ENCODE assay signal across 17 mouse cellular contexts in genomic region chr1:60656976-60657375, GRCm38 (mm10). TPM values are rescaled to one million over a fixed set of nuclear protein-coding genes. Genes with fewer than 3 reads are reported as not detected.
A peak's percentile ranks its signal among the peaks of the same experiment; 100 is the strongest.
DNase-seq lines count a peak whose midpoint lies in the region; ATAC-seq lines count a peak whose summit lies in the region.
"Had no signal": no experiment of that assay in that cellular context is flagged by ENCODE, and none has a peak within 500 bp of the region (broad histone marks: within the 10 kb centered on the region; RNA-seq: fewer than 3 reads in every experiment).

No protein-coding gene starts in this region.

- H3K27me3 ChIP-seq in kidney, embryonic 15.5 days, result no peaks in the 10 kb centered on the region
- H3K27me3 ChIP-seq in liver, embryonic 16.5 days (ENCODE audit: control insufficient read depth, insufficient read depth, low read depth, low read length), result no peaks in the 10 kb centered on the region
- H3K27me3 ChIP-seq: hindbrain, embryonic 12.5 days had no signal

- H3K9me3 ChIP-seq in kidney, embryonic 15.5 days (replicated peaks), result no peaks in the 10 kb centered on the region
- H3K9me3 ChIP-seq in liver, embryonic 16.5 days (replicated peaks; ENCODE audit: control insufficient read depth, low read length), result no peaks in the 10 kb centered on the region
- H3K9me3 ChIP-seq: embryonic facial prominence, embryonic 10.5 days; hindbrain, embryonic 12.5 days; midbrain, embryonic 10.5 days had no signal

- no peak overlapping the region for H3K27ac ChIP-seq in kidney, embryonic 15.5 days
- peak overlapping the region; percentile 39; the same call in 1 of the 2 replicates for H3K27ac ChIP-seq in liver, embryonic 16.5 days (ENCODE audit: low read length)
- H3K27ac ChIP-seq: embryonic facial prominence, embryonic 10.5 days; hindbrain, embryonic 12.5 days; kidney, postnatal 0 days; midbrain, embryonic 10.5 days; stomach, postnatal 0 days had no signal

- peaks cover 18% of the 10 kb centered on the region; the same call in 1 of the 2 replicates for H3K4me1 ChIP-seq in kidney, embryonic 15.5 days
- peaks cover 13% of the 10 kb centered on the region for H3K4me1 ChIP-seq in liver, embryonic 16.5 days (ENCODE audit: control insufficient read depth, low read depth, low read length)
- H3K4me1 ChIP-seq: hindbrain, embryonic 12.5 days had no signal

- ATAC-seq in kidney, embryonic 15.5 days (replicated peaks; ENCODE audit: low FRiP score), result no peak
- peak; percentile 44; the same call in 1 of the 2 replicates for ATAC-seq in liver, embryonic 16.5 days (ENCODE audit: low read depth)

- no peak overlapping the region for H3K4me2 ChIP-seq in kidney, embryonic 15.5 days
- no peak overlapping the region for H3K4me2 ChIP-seq in liver, embryonic 16.5 days (ENCODE audit: low read depth, low read length)
- H3K4me2 ChIP-seq: hindbrain, embryonic 12.5 days had no signal

- H3K9ac ChIP-seq in kidney, embryonic 15.5 days, result no peak overlapping the region
- no peak overlapping the region for H3K9ac ChIP-seq in liver, embryonic 16.5 days (ENCODE audit: low read depth, low read length)
- H3K9ac ChIP-seq: hindbrain, embryonic 12.5 days had no signal

- H3K4me3 ChIP-seq in kidney, embryonic 15.5 days (replicated peaks), result no peak overlapping the region
- no peak overlapping the region for H3K4me3 ChIP-seq in liver, embryonic 16.5 days (ENCODE audit: low read depth, low read length)
- H3K4me3 ChIP-seq: embryonic facial prominence, embryonic 10.5 days; hindbrain, embryonic 12.5 days; midbrain, embryonic 10.5 days had no signal

- no peaks in the 10 kb centered on the region for H3K36me3 ChIP-seq in kidney, embryonic 15.5 days
- H3K36me3 ChIP-seq in liver, embryonic 16.5 days (ENCODE audit: control insufficient read depth, insufficient read depth), result no peaks in the 10 kb centered on the region
- H3K36me3 ChIP-seq: embryonic facial prominence, embryonic 10.5 days; hindbrain, embryonic 12.5 days; midbrain, embryonic 10.5 days had no signal

- WGBS in kidney, embryonic 15.5 days, result 57% methylated on average over 4 of the region's 4 CpGs
- WGBS in liver, embryonic 16.5 days (ENCODE audit: insufficient replicate concordance), result 38% methylated on average over 4 of the region's 4 CpGs

- peak; percentile 40 for DNase-seq in adrenal gland, adult 2 months
- DNase-seq in adrenal gland, adult 18-20 months (ENCODE audit: low spot score in 2 of 2), result no peak
- peak; percentile 57 for DNase-seq in kidney, adult 11 months
- peak; percentile 62 for DNase-seq in kidney, postnatal 14 days
- DNase-seq in left cerebral cortex, adult 9 months (ENCODE audit: low spot score in 2 of 2), result no peak
- DNase-seq in layer of hippocampus, postnatal 25 days (ENCODE audit: extremely low spot score in 1 of 2, low spot score in 1 of 2), result no peak
- DNase-seq: cerebellum, postnatal 14 days; layer of hippocampus, postnatal 36 days; lung, adult 2 months; thymus, postnatal 36 days had no signal

RNA-seq across cellular contexts. Expression of gene Cd28, which starts 59.6 kb away (rescaled TPM):
- under 1 TPM; 0.29 to 0.83 TPM for total RNA-seq in adrenal gland, adult 2 months (2021)
- 0.06 and 0.12 TPM in 2 replicates for polyA plus RNA-seq in adrenal gland, adult 2 months (2012; rRNA removed)
- total RNA-seq in adrenal gland, adult 18-20 months (2021), result under 1 TPM; 0.30 to 0.80 TPM
- 0.24 and 0.30 TPM in 2 replicates for polyA plus RNA-seq in kidney, embryonic 15.5 days (2015; fragmentation: Nextera tagmentation; extraction: Ambion mirVana)
- polyA plus RNA-seq in liver, embryonic 16.5 days (2015; fragmentation: Nextera tagmentation; extraction: Ambion mirVana), result 0.06 and 0.08 TPM in 2 replicates
- total RNA-seq in layer of hippocampus, postnatal 25 days (2021), result under 1 TPM; 0.05 to 0.16 TPM

Comparison
In these comparisons a context has a peak if more than half of its experiments do, and no peak if none do; other contexts are left out.
1. DNase-seq: peak in adrenal gland, adult 2 months (single experiment), kidney, adult 11 months (single experiment) and kidney, postnatal 14 days (single experiment); none in adrenal gland, adult 18-20 months (0 of 2), left cerebral cortex, adult 9 months (0 of 2) and layer of hippocampus, postnatal 25 days (0 of 2).